Mouse (Mus musculus): ENCODE measurements around the gene Dnajc19. TPM values are rescaled to one million over a fixed set of nuclear protein-coding genes. Genes with fewer than 3 reads are reported as not detected.

The Dnajc19 gene
- polyA plus RNA-seq (2014; fragmentation: Illumina TruSeq; extraction: RNeasy Lipid Tissue Mini Kit (QIAGEN cat#74804)): 273 TPM

DNA sequence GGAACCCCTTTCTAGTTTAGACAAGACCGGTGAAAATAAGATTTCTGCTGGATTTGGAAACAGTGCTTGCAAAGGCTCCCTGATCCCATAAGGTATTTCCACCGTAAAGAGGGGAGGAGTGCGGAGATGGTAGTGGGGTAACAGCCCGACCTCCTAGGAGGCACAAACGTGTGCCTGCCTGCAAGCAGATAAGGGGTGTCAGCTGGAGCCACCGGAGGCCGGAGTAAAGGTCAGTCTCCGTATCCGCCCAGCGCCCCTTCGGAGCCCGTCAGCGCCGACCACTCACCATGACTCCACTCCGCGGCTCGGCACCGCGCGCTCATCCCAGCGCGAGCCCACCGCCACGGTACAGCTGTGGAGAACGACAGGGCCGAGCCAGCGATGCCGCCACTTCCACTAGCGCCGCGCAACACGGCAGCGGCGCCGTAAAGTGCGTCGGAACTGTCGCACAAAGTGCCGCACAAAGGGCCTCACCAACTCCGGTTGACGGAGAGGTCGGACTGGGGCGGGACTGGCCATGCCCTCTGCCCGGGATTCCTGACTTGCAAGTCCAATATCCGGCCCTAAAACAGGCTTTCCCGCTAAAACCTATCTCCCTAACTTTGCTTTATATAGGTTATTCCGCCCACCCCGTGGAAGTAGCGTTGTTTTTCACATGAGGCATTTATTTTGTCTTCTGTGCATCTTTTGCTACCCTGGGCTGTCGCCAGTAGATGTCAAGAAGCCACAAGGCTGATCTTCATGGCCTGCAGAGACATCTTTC is at the start of gene Dnajc19:
Gene Dnajc19, minus strand, starts transcription at position 422 of the 763 bp plus-strand sequence.

DNA sequence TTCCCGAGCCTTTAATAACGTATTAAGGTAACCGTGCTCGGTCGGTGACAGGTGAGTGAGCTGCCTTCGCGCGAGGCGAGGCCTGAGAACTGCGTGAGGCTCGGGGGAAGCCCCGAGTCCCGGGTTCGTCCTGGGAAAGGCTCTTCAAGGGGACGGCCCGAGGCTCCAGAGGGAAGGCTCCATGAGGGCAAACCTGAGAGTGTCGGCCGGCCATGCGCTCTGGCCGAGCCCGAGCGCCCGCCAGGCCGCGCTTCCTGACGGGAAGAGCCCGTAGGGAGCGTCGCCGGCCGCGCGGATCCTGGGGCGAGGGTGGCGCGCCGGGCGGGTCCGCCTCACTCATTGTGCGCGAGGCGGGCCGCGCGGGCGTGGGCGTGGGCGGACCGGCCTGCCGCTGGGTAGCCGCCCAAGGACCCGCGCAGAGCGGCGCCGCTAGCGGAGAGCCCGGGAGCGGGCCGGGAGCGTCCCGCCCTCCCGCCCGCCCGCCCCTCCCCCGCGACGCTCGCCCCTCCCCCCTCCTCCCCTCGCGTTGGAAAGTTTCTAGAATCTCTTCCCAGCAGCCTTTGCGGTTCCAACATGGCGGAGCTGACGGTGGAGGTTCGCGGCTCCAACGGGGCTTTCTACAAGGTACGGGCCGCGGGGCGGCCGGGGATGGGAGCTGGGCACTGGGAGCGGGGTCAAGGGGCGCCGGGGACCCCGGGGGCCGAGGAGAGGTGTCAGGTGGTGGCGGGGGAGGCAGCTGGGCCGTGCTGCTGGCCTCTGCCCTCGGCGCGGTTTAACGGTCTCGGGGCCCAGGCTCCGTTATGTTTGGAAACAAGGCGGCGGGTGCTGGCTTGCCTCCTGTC is 61.4 kb downstream of the Dnajc19 start, which contains the start of gene Fxr1:
Gene Fxr1, plus strand, starts transcription at position 404 of the 842 bp plus-strand sequence.

Other genes starting within 250 kb of the Dnajc19 start
- 17.2 TPM for gene Ccdc39, start 237.0 kb downstream of the Dnajc19 start, polyA plus RNA-seq (2014; fragmentation: Illumina TruSeq; extraction: RNeasy Lipid Tissue Mini Kit (QIAGEN cat#74804))
- 418 TPM for gene Fxr1, start 61.4 kb downstream of the Dnajc19 start, polyA plus RNA-seq (2014; fragmentation: Illumina TruSeq; extraction: RNeasy Lipid Tissue Mini Kit (QIAGEN cat#74804))

All from ovary, adult 10 weeks (tissue).